Mouse (Mus musculus): ENCODE measurements around the gene Tigd3. TPM values are rescaled to one million over a fixed set of nuclear protein-coding genes. Genes with fewer than 3 reads are reported as not detected.

Tigd3 gene
- 9.3 and 9.8 TPM in 2 replicates for polyA plus RNA-seq (2012; rRNA removed)

GRCm38 (mm10) chr19:5894002-5894678 lies at the start of gene Tigd3:
Gene Tigd3 (minus strand): TSS chr19:5894149.

GRCm38 (mm10) chr19:5924713-5925093 lies 30.8 kb upstream of the Tigd3 start, which contains the start of gene Cdc42ep2:
Gene Cdc42ep2 (minus strand): TSS chr19:5924816.

GRCm38 (mm10) chr19:5913007-5913719 lies 19.2 kb upstream of the Tigd3 start, which contains the start of gene Dpf2:
Gene Dpf2 (minus strand): TSS chr19:5913010.

GRCm38 (mm10) chr19:5877618-5878361 lies 16.2 kb downstream of the Tigd3 start, which contains the start of gene Slc25a45:
Gene Slc25a45 (plus strand): TSS chr19:5877808.

GRCm38 (mm10) chr19:5874969-5875480 lies 18.9 kb downstream of the Tigd3 start, which contains the start of gene Frmd8:
Gene Frmd8 (minus strand): TSS chr19:5875274.

Other genes starting within 250 kb of the Tigd3 start
- 35.6 and 40.2 TPM in 2 replicates for gene Sipa1, start 230.4 kb downstream of the Tigd3 start, polyA plus RNA-seq (2012; rRNA removed)
- gene Map3k11, start 205.4 kb downstream of the Tigd3 start, polyA plus RNA-seq (2012; rRNA removed) = 28.3 and 30.6 TPM in 2 replicates
- gene Pcnx3, start 205.2 kb downstream of the Tigd3 start, polyA plus RNA-seq (2012; rRNA removed) = 79.9 and 82.1 TPM in 2 replicates
- 0.05 TPM in 1 of 2 replicates, not detected in the other for gene Kcnk7, start 189.8 kb downstream of the Tigd3 start, polyA plus RNA-seq (2012; rRNA removed)
- 22.1 and 44.1 TPM in 2 replicates for gene Ehbp1l1, start 167.8 kb downstream of the Tigd3 start, polyA plus RNA-seq (2012; rRNA removed)
- gene Fam89b, start 164.5 kb downstream of the Tigd3 start, polyA plus RNA-seq (2012; rRNA removed) = 139 and 148 TPM in 2 replicates
- gene Ltbp3, start 153.2 kb downstream of the Tigd3 start, polyA plus RNA-seq (2012; rRNA removed) = 25.0 and 41.3 TPM in 2 replicates
- 75.2 and 92.9 TPM in 2 replicates for gene Scyl1, start 122.7 kb downstream of the Tigd3 start, polyA plus RNA-seq (2012; rRNA removed)
- gene Frmd8, start 18.9 kb downstream of the Tigd3 start, polyA plus RNA-seq (2012; rRNA removed) = 22.2 and 23.3 TPM in 2 replicates
- gene Slc25a45, start 16.3 kb downstream of the Tigd3 start, polyA plus RNA-seq (2012; rRNA removed) = 2.3 and 3.2 TPM in 2 replicates
- gene Dpf2, start 18.9 kb upstream of the Tigd3 start, polyA plus RNA-seq (2012; rRNA removed) = 187 and 201 TPM in 2 replicates
- 2.4 and 2.9 TPM in 2 replicates for gene Cdc42ep2, start 30.7 kb upstream of the Tigd3 start, polyA plus RNA-seq (2012; rRNA removed)
- 74.4 and 80.7 TPM in 2 replicates for gene Pola2, start 70.1 kb upstream of the Tigd3 start, polyA plus RNA-seq (2012; rRNA removed)
- not detected in 2 replicates for gene Slc22a20, start 92.0 kb upstream of the Tigd3 start, polyA plus RNA-seq (2012; rRNA removed)
- gene Capn1, start 121.7 kb upstream of the Tigd3 start, polyA plus RNA-seq (2012; rRNA removed) = 5.6 and 7.9 TPM in 2 replicates
- 29.2 and 32.8 TPM in 2 replicates for gene Syvn1, start 152.4 kb upstream of the Tigd3 start, polyA plus RNA-seq (2012; rRNA removed)
- 53.7 and 58.8 TPM in 2 replicates for gene Mrpl49, start 163.6 kb upstream of the Tigd3 start, polyA plus RNA-seq (2012; rRNA removed)
- 1,645 and 2,151 TPM in 2 replicates for gene Fau, start 163.7 kb upstream of the Tigd3 start, polyA plus RNA-seq (2012; rRNA removed)
- 27.7 and 31.3 TPM in 2 replicates for gene Znhit2, start 167.0 kb upstream of the Tigd3 start, polyA plus RNA-seq (2012; rRNA removed)
- 42.8 and 53.5 TPM in 2 replicates for gene Tm7sf2, start 174.2 kb upstream of the Tigd3 start, polyA plus RNA-seq (2012; rRNA removed)
- gene Vps51, start 183.1 kb upstream of the Tigd3 start, polyA plus RNA-seq (2012; rRNA removed) = 74.8 and 88.1 TPM in 2 replicates
- gene Tmem262, start 185.9 kb upstream of the Tigd3 start, polyA plus RNA-seq (2012; rRNA removed) = 0.16 and 0.39 TPM in 2 replicates
- gene Gm28374, start 188.1 kb upstream of the Tigd3 start, polyA plus RNA-seq (2012; rRNA removed) = 0.67 and 1.7 TPM in 2 replicates
- 47.5 and 73.8 TPM in 2 replicates for gene Zfpl1, start 190.8 kb upstream of the Tigd3 start, polyA plus RNA-seq (2012; rRNA removed)
- 35.9 and 39.7 TPM in 2 replicates for gene Cdca5, start 190.8 kb upstream of the Tigd3 start, polyA plus RNA-seq (2012; rRNA removed)
- gene AC131692.1, start 200.3 kb upstream of the Tigd3 start, polyA plus RNA-seq (2012; rRNA removed) = 1.3 and 1.6 TPM in 2 replicates
- 2.8 and 3.9 TPM in 2 replicates for gene Naaladl1, start 211.6 kb upstream of the Tigd3 start, polyA plus RNA-seq (2012; rRNA removed)
- 41.9 and 69.7 TPM in 2 replicates for gene Sac3d1, start 224.5 kb upstream of the Tigd3 start, polyA plus RNA-seq (2012; rRNA removed)
- 27.4 and 36.9 TPM in 2 replicates for gene Snx15, start 234.2 kb upstream of the Tigd3 start, polyA plus RNA-seq (2012; rRNA removed)
- not detected in 2 replicates for gene Batf2, start 246.8 kb upstream of the Tigd3 start, polyA plus RNA-seq (2012; rRNA removed)
- 55.9 and 75.4 TPM in 2 replicates for gene Arl2, start 247.4 kb upstream of the Tigd3 start, polyA plus RNA-seq (2012; rRNA removed)

Measured in central nervous system, embryonic 11.5 days (tissue).